Mouse (Mus musculus) spleen, adult 2 months (tissue): ENCODE data around the gene Rap2b.

Experiments
- CTCF ChIP-seq: fragments of 200-500 bp; IDR thresholded peaks from 2 replicates; pipeline ENCODE4 v1.5.1; 2011; ENCODE audit warnings: mild to moderate bottlenecking, inconsistent platforms; ENCODE audit not compliant: insufficient read depth, insufficient read length, insufficient replicate concordance; ENCODE audit errors: extremely low read depth
- POLR2A ChIP-seq: fragments of 200-500 bp; IDR thresholded peaks from 2 replicates; pipeline ENCODE4 v1.6.1; 2011; ENCODE audit warnings: low read depth, low read length, inconsistent platforms

GRCm38 (mm10) chr3:61393520-61393919 is 32.1 kb downstream of the Rap2b start:
- TF ChIP-seq CTCF (no peak), POLR2A (no peak)
